Mouse (Mus musculus): Measurements from ENCODE around the gene Rhov.

DNA sequence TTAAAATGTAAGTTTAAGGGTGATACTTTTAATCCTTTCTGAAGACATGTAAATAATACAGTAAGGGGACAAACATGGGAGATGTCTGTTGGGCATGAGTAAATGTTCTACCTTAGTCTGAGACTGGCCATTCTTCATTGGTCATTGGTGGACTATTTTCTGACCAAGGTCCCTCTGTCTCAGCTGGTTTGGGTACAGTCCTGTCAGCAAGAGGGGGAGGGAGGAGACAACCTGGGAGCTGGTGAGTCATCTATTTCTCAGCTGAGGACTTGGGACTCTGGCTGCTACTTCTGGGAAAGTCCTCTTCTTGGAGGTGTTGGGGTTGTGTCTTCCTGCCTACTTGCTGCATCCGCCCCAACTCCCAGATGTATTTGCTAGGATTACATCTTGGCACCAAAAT lies 3.1 kb upstream of the Rhov start:
- TF ChIP-seq CTCF (IDR thresholded peaks at IDR 0.05; ENCODE audit: control insufficient read depth, insufficient read depth, insufficient read length): no peak
- no peak for TF ChIP-seq CEBPB (IDR thresholded peaks at IDR 0.05; ENCODE audit: low read depth)
- TF ChIP-seq USF1 (IDR thresholded peaks at IDR 0.05; ENCODE audit: low read depth): no peak
- no peak for TF ChIP-seq MYOG (IDR thresholded peaks at IDR 0.05; ENCODE audit: control insufficient read depth, extremely low read depth, insufficient read length)
